Mouse (Mus musculus): ENCODE measurements around the gene Atp11a. TPM values are rescaled to one million over a fixed set of nuclear protein-coding genes. Genes with fewer than 3 reads are reported as not detected.

The Atp11a gene
- total and polyA plus RNA-seq, 3 experiments, result 0.12 to 0.27 (median 0.21) TPM

DNA sequence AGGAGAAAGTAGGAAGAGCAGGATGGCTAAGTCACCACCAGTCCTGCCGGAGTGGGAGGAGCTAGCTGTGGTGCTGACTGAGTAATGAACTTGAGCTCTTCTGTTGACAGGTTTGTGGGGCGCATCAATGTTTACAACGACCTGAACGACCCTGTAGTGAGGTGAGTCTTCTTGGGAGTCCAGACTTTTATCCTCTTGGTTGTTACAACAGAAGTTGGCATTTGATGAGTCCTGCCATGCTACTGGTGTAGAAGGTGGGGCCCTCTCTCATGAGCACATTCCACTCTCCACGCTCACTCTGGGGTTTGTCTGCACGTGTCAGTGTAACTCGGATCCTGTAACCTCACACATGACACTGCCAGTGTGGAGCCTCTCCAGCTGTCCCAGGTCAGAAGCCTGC, 66.1 kb downstream of the Atp11a start:
- dilution Hi-C loops (cut with MboI; ENCODE audit: extremely low pct_ligation_motif_present, extremely low pct_unique_long_range_greater_than_20kb, low sequenced_read_pairs) (no loop called here), in situ Hi-C loops (cut with MboI; ENCODE audit: low pct_ligation_motif_present, low pct_unique_long_range_greater_than_20kb, low sequenced_read_pairs) (no loop called here)
- H3K79me2 ChIP-seq (replicated peaks; ENCODE audit: control insufficient read depth, extremely low read depth, insufficient read depth, poor library complexity, severe bottlenecking), result no peaks in the 10 kb centered on the region
- no peak for DNase-seq (ENCODE audit: extremely low read depth)
- no peaks in the 10 kb centered on the region for H3K9me3 ChIP-seq (replicated peaks; ENCODE audit: low read length)
- no peaks in the 10 kb centered on the region for H3K36me3 ChIP-seq (replicated peaks in 1 of 2; ENCODE audit: control insufficient read depth in 1 of 2, insufficient read depth in 1 of 2, low read length in 1 of 2)
- no peak for TF ChIP-seq ETS1 (conservative IDR thresholded peaks at IDR 0.05; ENCODE audit: low read depth, low read length)
- no peak overlapping the region for H3K9ac ChIP-seq (ENCODE audit: insufficient read depth, low read depth)
- H3K27me3 ChIP-seq (replicated peaks), result peaks cover 94% of the 10 kb centered on the region
- H3K4me3 ChIP-seq (replicated peaks in 1 of 3; ENCODE audit: low read depth in 2 of 3, low read length in 2 of 3, poor library complexity in 1 of 3), result no peak overlapping the region
- no peaks in the 10 kb centered on the region; a peak in 1 of 4 replicates for H3K4me1 ChIP-seq (ENCODE audit: control insufficient read depth in 1 of 2, insufficient read depth in 2 of 2)
- no peak overlapping the region for H3K27ac ChIP-seq (ENCODE audit: insufficient read depth, low read depth)
- H3K4me2 ChIP-seq (ENCODE audit: insufficient read depth, low read depth, poor library complexity, severe bottlenecking), result no peak overlapping the region

DNA sequence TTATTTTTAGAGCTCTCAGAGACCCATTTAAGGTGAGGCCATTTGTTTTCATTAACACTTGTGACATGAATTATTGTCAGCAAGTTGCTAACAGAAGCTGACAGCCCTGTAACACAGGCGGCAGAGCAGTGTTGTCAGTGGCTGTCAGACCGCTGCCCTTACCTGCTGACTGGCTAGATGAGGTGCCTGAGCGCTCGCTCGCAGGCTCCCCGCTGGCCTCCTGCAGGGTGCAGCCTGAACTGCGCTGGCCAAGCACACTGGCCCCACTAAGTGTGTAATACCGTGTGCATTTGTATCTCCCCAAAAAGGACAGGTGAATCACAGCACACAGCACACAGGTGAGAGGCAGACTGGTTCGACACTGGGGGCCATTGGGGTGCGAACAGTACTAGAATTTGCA, 67.7 kb downstream of the Atp11a start:
- no peak for DNase-seq (ENCODE audit: extremely low read depth)
- no peaks in the 10 kb centered on the region for H3K79me2 ChIP-seq (replicated peaks; ENCODE audit: control insufficient read depth, extremely low read depth, insufficient read depth, poor library complexity, severe bottlenecking)
- in situ Hi-C loops (cut with MboI; ENCODE audit: low pct_ligation_motif_present, low pct_unique_long_range_greater_than_20kb, low sequenced_read_pairs), result no loop called here
- H3K27ac ChIP-seq (ENCODE audit: insufficient read depth, low read depth), result no peak overlapping the region
- H3K4me2 ChIP-seq (ENCODE audit: insufficient read depth, low read depth, poor library complexity, severe bottlenecking), result no peak overlapping the region
- no peak overlapping the region for H3K4me3 ChIP-seq (replicated peaks in 1 of 3; ENCODE audit: low read depth in 2 of 3, low read length in 2 of 3, poor library complexity in 1 of 3)
- TF ChIP-seq TBP (conservative IDR thresholded peaks at IDR 0.05; ENCODE audit: low read depth, low read length) (no peak), GABPA (IDR thresholded peaks at IDR 0.05; ENCODE audit: insufficient replicate concordance, low read depth, low read length) (no peak), CHD2 (IDR thresholded peaks at IDR 0.05; ENCODE audit: low read length) (no peak), USF2 (conservative IDR thresholded peaks at IDR 0.05; ENCODE audit: low read depth, low read length) (no peak), MYC (IDR thresholded peaks at IDR 0.05; ENCODE audit: low read depth, low read length) (no peak), CHD1 (IDR thresholded peaks at IDR 0.05; ENCODE audit: low read depth, low read length) (no peak), E2F4 (IDR thresholded peaks at IDR 0.05; ENCODE audit: insufficient replicate concordance, low read depth, low read length) (no peak), PAX5 (IDR thresholded peaks at IDR 0.05; ENCODE audit: low read length) (no peak), RAD21 (IDR thresholded peaks at IDR 0.05; ENCODE audit: low read depth, low read length) (no peak), BHLHE40 (IDR thresholded peaks at IDR 0.05; ENCODE audit: low read depth, low read length) (no peak), CTCF (conservative IDR thresholded peaks at IDR 0.05 in 1 of 2, IDR thresholded peaks at IDR 0.05 in 1 of 2; ENCODE audit: low read depth in 2 of 2, low read length in 2 of 2) (no peak), MAZ (IDR thresholded peaks at IDR 0.05; ENCODE audit: low read depth, low read length) (no peak), USF1 (IDR thresholded peaks at IDR 0.05; ENCODE audit: low read depth, low read length) (no peak), MXI1 (IDR thresholded peaks at IDR 0.05; ENCODE audit: low read depth, low read length) (no peak), ZMIZ1 (IDR thresholded peaks at IDR 0.05; ENCODE audit: low read depth, low read length) (no peak), UBTF (IDR thresholded peaks at IDR 0.05; ENCODE audit: low read depth, low read length) (no peak), MEF2A (IDR thresholded peaks at IDR 0.05; ENCODE audit: borderline replicate concordance, low read depth, low read length) (no peak), SMC3 (IDR thresholded peaks at IDR 0.05; ENCODE audit: low read depth, low read length) (no peak), EP300 (IDR thresholded peaks at IDR 0.05; ENCODE audit: low read length) (no peak)
- dilution Hi-C loops (cut with MboI; ENCODE audit: extremely low pct_ligation_motif_present, extremely low pct_unique_long_range_greater_than_20kb, low sequenced_read_pairs), result no loop called here
- peaks cover 95% of the 10 kb centered on the region for H3K27me3 ChIP-seq (replicated peaks)
- H3K36me3 ChIP-seq (replicated peaks in 1 of 2; ENCODE audit: control insufficient read depth in 1 of 2, insufficient read depth in 1 of 2, low read length in 1 of 2), result no peaks in the 10 kb centered on the region
- H3K4me1 ChIP-seq (ENCODE audit: control insufficient read depth in 1 of 2, insufficient read depth in 2 of 2), result no peaks in the 10 kb centered on the region
- no peak overlapping the region for H3K9ac ChIP-seq (ENCODE audit: insufficient read depth, low read depth)
- H3K9me3 ChIP-seq (replicated peaks; ENCODE audit: low read length), result no peaks in the 10 kb centered on the region
